Mouse (Mus musculus) heart, postnatal 0 days (tissue): ENCODE data around the gene Zdhhc17. TPM values are rescaled to one million over a fixed set of nuclear protein-coding genes. Genes with fewer than 3 reads are reported as not detected.
A peak's percentile ranks its signal among the peaks of the same experiment; 100 is the strongest.

Experiments
- ATAC-seq: fragments of 200-750 bp; cut with Nextera tagmentation; 2 replicates; pipeline ENCODE4 v1.8.0; 2017; ENCODE audit warnings: low read depth, moderate number of reproducible peaks, moderate library complexity; ENCODE audit not compliant: insufficient read depth
- DNase-seq: peaks from one replicate; pipeline ENCODE4 v3.0.0-alpha.2; 2016; ENCODE audit warnings: low spot score
- H3K27ac ChIP-seq: fragments of 300-500 bp; sonication (generic); 2 replicates; pipeline ENCODE4 v1.5.1; 2014; ENCODE audit warnings: low read depth, mild to moderate bottlenecking
- H3K27me3 ChIP-seq: fragments of 300-500 bp; sonication (generic); 2 replicates; pipeline ENCODE4 v1.6.1; 2014; ENCODE audit warnings: low read length, mixed read lengths; ENCODE audit not compliant: control insufficient read depth, insufficient read depth
- H3K36me3 ChIP-seq: fragments of 300-500 bp; sonication (generic); replicated peaks from 2 replicates; pipeline ENCODE4 v1.6.1; 2014; ENCODE audit warnings: low read length, mixed read lengths; ENCODE audit not compliant: control insufficient read depth, insufficient read depth
- H3K4me1 ChIP-seq: fragments of 300-500 bp; sonication (generic); 2 replicates; pipeline ENCODE4 v1.6.1; 2014; ENCODE audit warnings: antibody characterized with exemption; ENCODE audit not compliant: control insufficient read depth, insufficient read depth
- H3K4me2 ChIP-seq: fragments of 300-500 bp; sonication (generic); 2 replicates; pipeline ENCODE4 v1.6.1; 2014; ENCODE audit warnings: low read depth, mild to moderate bottlenecking, low read length, moderate library complexity
- H3K4me3 ChIP-seq: fragments of 300-500 bp; sonication (generic); 2 replicates; pipeline ENCODE4 v1.5.1; 2014; ENCODE audit warnings: low read depth, low read length
- H3K9ac ChIP-seq: fragments of 300-500 bp; sonication (generic); replicated peaks from 2 replicates; pipeline ENCODE4 v1.6.1; 2014; ENCODE audit warnings: low read depth, low read length, mixed read lengths
- H3K9me3 ChIP-seq: fragments of 300-500 bp; sonication (generic); replicated peaks from 2 replicates; pipeline ENCODE4 v1.6.1; 2016; ENCODE audit warnings: low read length; ENCODE audit not compliant: control insufficient read depth
- CTCF ChIP-seq: IDR thresholded peaks from 2 replicates; pipeline ENCODE4 v1.5.1; 2016; ENCODE audit warnings: antibody characterized with exemption, control low read depth, low read depth
- EP300 ChIP-seq: IDR thresholded peaks from 2 replicates; pipeline ENCODE4 v1.6.1; 2016; ENCODE audit warnings: antibody characterized with exemption, low read depth
- WGBS: fragments of 180-500 bp; shearing (Covaris S2); extraction: QIAGEN DNeasy Blood & Tissue Kit; methylation state at CpG from one replicate; pipeline ENCODE4 v1.1.7; 2014; 5-methylcytosine and 5-hydroxymethylcytosine counted together
- polyA plus RNA-seq: library from polyadenylated mRNA; unstranded; fragments of >200 nt; fragmentation: Nextera tagmentation; extraction: Ambion mirVana; gene quantifications from 2 replicates; pipeline ENCODE4 v1.2.1, GENCODE M21; 2015
- total RNA-seq: library from RNA; depleted of rRNA; stranded (reverse); fragments of >200 nt; gene quantifications from 2 replicates; pipeline ENCODE4 v1.2.3, GENCODE M21; 2014; ENCODE audit warnings: low replicate concordance

Zdhhc17 gene
- total and polyA plus RNA-seq, 2 experiments from 2014 or later = 14.9 to 35.5 TPM

GRCm38 (mm10) chr10:110920368-110920950 is 89.5 kb downstream of the Zdhhc17 start:
- no peak for DNase-seq
- Histone ChIP-seq H3K4me3 (peak overlapping the region; percentile 82), H3K36me3 (no peaks in the 10 kb centered on the region), H3K27ac (peak overlapping the region; percentile 92), H3K4me1 (peaks cover 35% of the 10 kb centered on the region), H3K9ac (peak overlapping the region; percentile 89), H3K4me2 (peak overlapping the region; percentile 96), H3K27me3 (no peaks in the 10 kb centered on the region), H3K9me3 (no peaks in the 10 kb centered on the region)
- peak; percentile 20 for ATAC-seq
- under 1% methylated on average over 15 of the region's 15 CpGs for WGBS
- TF ChIP-seq CTCF = no peak
- no peak for TF ChIP-seq EP300

GRCm38 (mm10) chr10:110919531-110920343 is 90.2 kb downstream of the Zdhhc17 start, which contains the start of gene Csrp2:
TSS of gene Csrp2 (plus strand) at chr10:110919789.
- DNase-seq (peak; percentile 97), ATAC-seq (peak; percentile 95)
- H3K27me3 ChIP-seq = no peaks in the 10 kb centered on the region
- peak within 1 kb of the TSS; percentile 96 for H3K4me2 ChIP-seq
- WGBS = under 1% methylated on average over 56 of the region's 67 CpGs
- peak within 1 kb of the TSS; percentile 89 for H3K9ac ChIP-seq
- TF ChIP-seq EP300 (no peak), CTCF (no peak)
- H3K9me3 ChIP-seq = no peaks in the 10 kb centered on the region
- H3K27ac ChIP-seq = peak within 1 kb of the TSS; percentile 92
- peaks cover 28% of the 10 kb centered on the region for H3K4me1 ChIP-seq
- peak within 1 kb of the TSS; percentile 82 for H3K4me3 ChIP-seq
- no peaks in the 10 kb centered on the region for H3K36me3 ChIP-seq

DNA sequence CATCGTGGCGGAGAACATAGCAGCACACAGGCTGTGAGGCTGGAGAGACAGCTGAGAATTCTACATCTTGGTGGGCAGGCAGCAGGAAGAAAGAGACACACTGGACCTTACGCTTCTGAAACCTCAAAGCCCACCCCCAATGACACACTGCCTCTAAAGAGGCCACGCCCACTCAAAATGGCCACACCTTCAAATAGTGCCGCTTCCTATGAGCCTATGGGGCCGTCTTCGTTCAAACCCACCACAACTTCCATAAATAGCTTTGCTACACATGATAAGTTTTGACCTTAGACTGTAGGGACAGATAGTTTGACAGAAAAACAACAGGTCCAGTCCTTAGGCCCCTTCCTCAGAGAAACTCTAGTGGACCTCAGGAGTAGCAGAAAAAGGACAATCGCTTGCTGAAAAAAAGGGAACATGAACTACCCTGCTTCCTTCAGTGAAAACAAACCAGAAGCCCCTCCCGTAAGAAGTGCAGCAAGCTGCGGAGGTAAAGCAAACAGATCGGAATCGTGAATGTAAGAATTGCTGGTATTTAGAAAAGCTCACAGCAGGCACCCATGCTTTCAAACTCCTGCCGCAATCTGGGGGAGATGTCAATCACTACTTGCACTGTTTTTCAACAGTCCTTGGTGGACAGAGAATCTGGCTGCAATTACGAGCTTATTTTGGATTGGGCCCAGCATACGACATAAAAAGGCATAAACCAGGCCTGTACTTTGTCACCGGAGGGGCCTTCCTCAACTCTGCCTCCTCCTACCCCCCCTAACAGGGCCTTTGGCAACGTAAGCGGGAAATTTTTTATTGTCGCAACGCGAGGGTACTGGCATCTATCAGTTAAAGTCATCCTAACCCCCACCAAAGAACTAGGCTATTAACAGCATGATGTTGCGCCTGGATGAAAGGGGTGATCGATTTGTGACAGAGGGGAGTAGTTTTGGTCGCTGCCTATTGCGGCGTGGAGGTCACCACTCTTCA is 91.2 kb downstream of the Zdhhc17 start:
- Histone ChIP-seq H3K4me1 (peaks cover 27% of the 10 kb centered on the region), H3K27ac (peak overlapping the region; percentile 92), H3K4me3 (peak overlapping the region; percentile 82), H3K36me3 (no peaks in the 10 kb centered on the region), H3K9me3 (no peaks in the 10 kb centered on the region), H3K9ac (peak overlapping the region; percentile 89), H3K27me3 (no peaks in the 10 kb centered on the region), H3K4me2 (peak overlapping the region; percentile 96)
- TF ChIP-seq CTCF = no peak
- TF ChIP-seq EP300 = no peak
- peak; percentile 62 for DNase-seq
- 0 out of 2 replicates have a peak, but pooled peaks have one; percentile 5 for ATAC-seq
- WGBS = 16% methylated on average over 26 of the region's 26 CpGs

DNA sequence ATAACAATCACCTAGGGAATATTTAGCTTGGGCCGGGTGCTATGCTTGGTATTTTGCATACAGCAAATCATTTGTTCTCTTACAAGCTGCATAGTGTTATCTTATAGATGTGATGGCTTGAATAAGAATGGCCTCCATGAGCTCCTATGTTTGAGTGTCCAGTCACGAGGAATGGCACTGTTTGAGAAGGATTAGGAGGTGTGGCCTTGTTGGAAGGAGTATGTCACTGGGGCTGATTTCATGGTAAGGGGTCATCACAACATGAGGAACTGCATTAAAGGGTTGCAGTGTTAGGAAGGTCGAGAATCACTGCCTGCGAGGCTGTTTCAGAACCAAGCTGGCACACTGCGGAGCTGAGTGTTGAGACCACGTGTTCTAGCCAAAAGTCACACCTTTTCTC is 92.4 kb downstream of the Zdhhc17 start:
- no peak for TF ChIP-seq CTCF
- TF ChIP-seq EP300 = no peak
- no peaks in the 10 kb centered on the region for H3K36me3 ChIP-seq
- H3K4me1 ChIP-seq = peaks cover 20% of the 10 kb centered on the region
- DNase-seq (no peak), ATAC-seq (no peak)
- no peaks in the 10 kb centered on the region for H3K27me3 ChIP-seq
- H3K9me3 ChIP-seq = no peaks in the 10 kb centered on the region
- H3K4me2 ChIP-seq = no peak overlapping the region
- H3K9ac ChIP-seq = no peak overlapping the region
- WGBS = 92% methylated on average over 6 of the region's 6 CpGs
- H3K27ac ChIP-seq = no peak overlapping the region
- no peak overlapping the region for H3K4me3 ChIP-seq
